Mouse (Mus musculus): Measurements from ENCODE around the gene Nfic. TPM values are rescaled to one million over a fixed set of nuclear protein-coding genes. Genes with fewer than 3 reads are reported as not detected.
A peak's percentile ranks its signal among the peaks of the same experiment; 100 is the strongest.

The Nfic gene
- polyA plus RNA-seq, 1 experiment from 2014 or later = 106 TPM

DNA sequence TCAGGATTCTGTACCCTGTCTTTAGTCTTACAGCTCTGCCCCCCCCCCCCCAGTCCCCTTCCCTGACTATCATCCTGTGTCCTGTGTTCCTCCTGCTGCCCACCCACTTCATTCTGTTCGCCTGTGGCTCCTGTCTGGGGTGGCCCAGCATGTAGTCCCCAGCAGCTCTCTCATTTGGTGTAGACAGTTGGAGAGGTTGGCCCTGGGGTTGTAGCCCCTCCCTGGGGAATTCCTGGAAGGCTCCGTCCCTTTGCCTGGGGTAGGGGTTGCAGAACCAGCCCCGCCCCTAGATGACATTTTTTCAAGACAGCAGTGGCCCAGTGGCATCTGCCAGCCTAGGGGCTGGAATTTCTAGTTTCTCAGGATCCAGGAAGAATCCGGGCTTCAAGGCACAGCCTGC lies 97.2 kb downstream of the Nfic start:
- WGBS = 21% methylated on average over 4 of the region's 4 CpGs
- Histone ChIP-seq H3K27ac (ENCODE audit: low read length) (peak overlapping the region; percentile 48; the same call in 1 of the 2 replicates), H3K27me3 (ENCODE audit: control insufficient read depth, insufficient read depth, low read depth, low read length) (no peaks in the 10 kb centered on the region; the same call in 1 of the 2 replicates), H3K9ac (ENCODE audit: low read length) (peak overlapping the region; percentile 89), H3K4me2 (ENCODE audit: low read depth, low read length) (peak overlapping the region; percentile 99), H3K4me1 (replicated peaks; ENCODE audit: control insufficient read depth, insufficient read depth, low read length) (peaks cover 33% of the 10 kb centered on the region), H3K36me3 (ENCODE audit: control insufficient read depth, insufficient read depth, low read length) (no peaks in the 10 kb centered on the region), H3K4me3 (ENCODE audit: low read length) (peak overlapping the region; percentile 84), H3K9me3 (ENCODE audit: control insufficient read depth, low read length) (no peaks in the 10 kb centered on the region)
- ATAC-seq (ENCODE audit: low read depth) = no peak

DNA sequence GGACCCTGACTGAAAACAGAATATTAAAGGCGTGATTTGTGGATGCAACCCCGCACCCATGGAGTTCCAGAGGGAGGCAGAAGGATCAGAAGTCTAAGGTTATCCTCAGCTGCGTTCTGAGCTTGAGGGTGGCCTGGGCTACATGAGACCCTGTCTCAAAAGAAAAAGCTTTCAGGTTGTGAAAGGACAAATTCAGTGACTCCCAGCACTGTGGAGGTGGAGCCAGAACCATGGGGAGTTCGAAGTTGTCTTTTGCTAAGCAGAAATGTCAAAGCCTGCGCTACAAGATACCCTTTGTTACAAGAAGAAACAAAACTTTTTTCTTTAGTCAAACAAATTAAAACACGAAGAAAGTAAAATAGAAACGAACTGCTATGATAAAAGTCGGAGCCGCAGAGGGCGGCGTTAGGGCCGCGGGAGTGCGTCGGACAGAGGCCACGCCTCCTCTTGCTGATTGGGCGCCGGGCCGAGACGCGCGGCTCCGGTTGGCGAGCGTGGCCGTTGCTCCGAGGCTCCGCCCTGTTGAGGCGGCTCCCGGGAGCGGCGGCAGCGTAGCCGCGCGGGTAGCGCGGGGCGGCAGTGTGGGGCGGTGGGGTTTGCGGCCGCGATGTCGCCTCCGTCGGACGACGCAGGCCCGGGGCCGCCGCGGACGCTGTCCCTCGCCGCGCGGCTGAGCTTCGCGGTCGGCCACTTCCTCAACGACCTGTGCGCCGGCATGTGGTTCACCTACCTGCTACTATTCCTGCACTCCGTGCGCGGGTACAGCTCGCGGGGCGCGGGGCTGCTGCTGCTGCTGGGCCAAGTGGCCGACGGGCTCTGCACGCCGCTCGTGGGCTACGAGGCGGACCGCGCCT lies 98.2 kb downstream of the Nfic start, which contains the start of gene Mfsd12:
Gene Mfsd12 (plus strand): TSS at position 501 of the 854 bp plus-strand sequence.
- H3K36me3 ChIP-seq (ENCODE audit: control insufficient read depth, insufficient read depth, low read length) = no peaks in the 10 kb centered on the region
- 2% methylated on average over 77 of the region's 79 CpGs for WGBS
- peak within 1 kb of the TSS; percentile 48 for H3K27ac ChIP-seq (ENCODE audit: low read length)
- H3K27me3 ChIP-seq (ENCODE audit: control insufficient read depth, insufficient read depth, low read depth, low read length) = no peaks in the 10 kb centered on the region
- H3K4me1 ChIP-seq (replicated peaks; ENCODE audit: control insufficient read depth, insufficient read depth, low read length) = peaks cover 26% of the 10 kb centered on the region
- peak; percentile 92 for ATAC-seq (ENCODE audit: low read depth)
- H3K9me3 ChIP-seq (ENCODE audit: control insufficient read depth, low read length) = no peaks in the 10 kb centered on the region
- H3K4me3 ChIP-seq (ENCODE audit: low read length) = peak within 1 kb of the TSS; percentile 84
- H3K9ac ChIP-seq (ENCODE audit: low read length) = peak within 1 kb of the TSS; percentile 89
- H3K4me2 ChIP-seq (ENCODE audit: low read depth, low read length) = peak within 1 kb of the TSS; percentile 99

DNA sequence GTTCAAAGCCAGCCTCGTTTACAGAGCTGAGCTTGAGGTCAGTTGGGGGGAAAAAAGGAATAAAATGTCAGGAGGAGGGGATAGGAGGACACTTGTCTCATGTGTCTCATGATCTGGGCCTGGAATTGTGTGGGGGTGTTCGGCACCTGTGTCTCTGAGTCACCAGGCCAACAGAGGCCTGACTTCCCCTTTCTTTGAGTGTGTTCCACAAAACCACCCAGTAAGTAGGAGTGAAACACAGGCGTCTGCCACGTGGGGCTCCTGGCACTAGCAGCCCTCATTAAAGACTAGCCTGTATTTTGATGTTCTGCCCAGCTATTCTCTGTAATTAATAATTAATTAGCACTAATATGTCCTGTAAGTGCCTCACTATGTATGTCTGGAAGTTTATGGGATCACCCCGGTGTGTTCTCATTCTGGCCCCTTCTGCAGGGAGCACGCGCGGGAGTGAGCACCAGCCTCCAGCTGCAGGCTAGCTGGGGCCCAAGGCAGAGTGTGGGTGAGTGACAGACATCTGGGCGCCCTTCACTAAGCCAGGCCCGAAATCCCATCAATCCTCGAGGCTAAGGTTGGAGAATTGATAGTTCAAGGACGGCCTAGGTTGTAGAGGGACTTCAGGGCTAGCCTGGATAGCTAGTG lies 99.0 kb downstream of the Nfic start:
- peaks cover 27% of the 10 kb centered on the region for H3K4me1 ChIP-seq (replicated peaks; ENCODE audit: control insufficient read depth, insufficient read depth, low read length)
- H3K27me3 ChIP-seq (ENCODE audit: control insufficient read depth, insufficient read depth, low read depth, low read length) = no peaks in the 10 kb centered on the region
- H3K36me3 ChIP-seq (ENCODE audit: control insufficient read depth, insufficient read depth, low read length) = no peaks in the 10 kb centered on the region
- H3K4me3 ChIP-seq (ENCODE audit: low read length) = no peak overlapping the region; the same call in 1 of the 2 replicates
- H3K9ac ChIP-seq (ENCODE audit: low read length) = no peak overlapping the region
- no peak overlapping the region for H3K27ac ChIP-seq (ENCODE audit: low read length)
- H3K9me3 ChIP-seq (ENCODE audit: control insufficient read depth, low read length) = no peaks in the 10 kb centered on the region
- 52% methylated on average over 12 of the region's 12 CpGs for WGBS
- H3K4me2 ChIP-seq (ENCODE audit: low read depth, low read length) = peak overlapping the region; percentile 99
- no peak for ATAC-seq (ENCODE audit: low read depth)

DNA sequence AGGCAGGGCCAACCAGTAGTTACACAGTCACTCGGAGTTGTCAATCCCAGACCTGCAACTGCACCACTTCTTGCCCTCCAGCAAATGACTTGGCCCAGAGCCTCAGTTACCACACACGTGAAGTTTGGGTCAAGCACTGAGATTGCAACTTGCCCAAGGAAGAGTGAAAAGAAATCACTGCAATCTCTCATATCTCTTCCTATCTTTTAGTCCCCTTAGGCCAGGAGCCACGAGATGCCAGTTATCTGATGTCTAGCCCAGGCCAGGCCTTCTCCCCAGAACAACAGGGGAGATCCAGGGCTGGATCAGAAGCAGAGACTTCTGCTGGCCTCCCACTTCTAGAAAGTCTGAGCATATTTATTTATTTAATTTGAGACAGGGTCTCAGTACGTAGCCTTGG lies 99.9 kb downstream of the Nfic start:
- 80% methylated on average over 4 of the region's 4 CpGs for WGBS
- ATAC-seq (ENCODE audit: low read depth) = no peak
- Histone ChIP-seq H3K27me3 (ENCODE audit: control insufficient read depth, insufficient read depth, low read depth, low read length) (no peaks in the 10 kb centered on the region), H3K36me3 (ENCODE audit: control insufficient read depth, insufficient read depth, low read length) (no peaks in the 10 kb centered on the region), H3K9ac (ENCODE audit: low read length) (no peak overlapping the region), H3K27ac (ENCODE audit: low read length) (no peak overlapping the region), H3K4me1 (replicated peaks; ENCODE audit: control insufficient read depth, insufficient read depth, low read length) (peaks cover 25% of the 10 kb centered on the region), H3K4me2 (ENCODE audit: low read depth, low read length) (no peak overlapping the region), H3K4me3 (ENCODE audit: low read length) (no peak overlapping the region), H3K9me3 (ENCODE audit: control insufficient read depth, low read length) (no peaks in the 10 kb centered on the region)

DNA sequence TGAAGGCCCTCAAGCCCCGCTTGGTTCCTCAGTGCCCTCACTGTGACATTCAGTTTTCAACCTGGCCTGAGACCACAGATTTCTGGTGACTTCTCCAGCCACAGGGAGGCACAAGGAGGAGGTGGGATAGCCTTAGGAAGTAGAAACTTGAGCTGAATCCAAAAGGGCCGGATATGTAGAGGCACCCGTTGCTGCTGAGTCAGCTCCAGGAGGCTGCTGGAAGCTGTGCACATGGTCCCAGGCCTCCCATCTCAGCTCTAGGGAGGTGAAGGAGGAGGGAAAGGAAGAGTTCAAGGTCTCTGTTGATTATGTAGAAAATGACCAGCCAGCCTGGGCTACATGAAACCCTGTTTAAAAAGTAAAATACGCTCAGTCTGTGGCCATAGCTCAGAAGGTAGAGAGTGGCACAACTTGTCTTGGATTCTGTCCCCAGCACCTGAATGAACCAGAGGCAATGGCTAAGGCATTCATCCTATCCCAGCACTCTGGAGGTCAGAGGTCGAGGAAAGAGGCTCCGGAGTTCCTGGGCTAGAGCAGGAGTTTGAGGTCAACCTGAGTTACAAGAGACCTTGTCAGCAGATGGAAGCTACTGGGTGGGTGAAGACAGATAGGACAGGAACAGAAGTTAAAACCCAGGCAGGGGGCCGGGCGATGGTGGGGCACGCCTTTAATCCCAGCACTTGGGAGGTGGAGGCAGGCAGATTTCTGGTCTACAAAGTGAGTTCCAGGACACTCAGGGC lies 100.5 kb downstream of the Nfic start:
- Histone ChIP-seq H3K4me2 (ENCODE audit: low read depth, low read length) (no peak overlapping the region), H3K4me1 (replicated peaks; ENCODE audit: control insufficient read depth, insufficient read depth, low read length) (peaks cover 25% of the 10 kb centered on the region), H3K4me3 (ENCODE audit: low read length) (no peak overlapping the region), H3K27me3 (ENCODE audit: control insufficient read depth, insufficient read depth, low read depth, low read length) (no peaks in the 10 kb centered on the region), H3K9me3 (ENCODE audit: control insufficient read depth, low read length) (no peaks in the 10 kb centered on the region), H3K27ac (ENCODE audit: low read length) (no peak overlapping the region), H3K9ac (ENCODE audit: low read length) (no peak overlapping the region), H3K36me3 (ENCODE audit: control insufficient read depth, insufficient read depth, low read length) (no peaks in the 10 kb centered on the region)
- no peak for ATAC-seq (ENCODE audit: low read depth)
- 62% methylated on average over 9 of the region's 9 CpGs for WGBS

DNA sequence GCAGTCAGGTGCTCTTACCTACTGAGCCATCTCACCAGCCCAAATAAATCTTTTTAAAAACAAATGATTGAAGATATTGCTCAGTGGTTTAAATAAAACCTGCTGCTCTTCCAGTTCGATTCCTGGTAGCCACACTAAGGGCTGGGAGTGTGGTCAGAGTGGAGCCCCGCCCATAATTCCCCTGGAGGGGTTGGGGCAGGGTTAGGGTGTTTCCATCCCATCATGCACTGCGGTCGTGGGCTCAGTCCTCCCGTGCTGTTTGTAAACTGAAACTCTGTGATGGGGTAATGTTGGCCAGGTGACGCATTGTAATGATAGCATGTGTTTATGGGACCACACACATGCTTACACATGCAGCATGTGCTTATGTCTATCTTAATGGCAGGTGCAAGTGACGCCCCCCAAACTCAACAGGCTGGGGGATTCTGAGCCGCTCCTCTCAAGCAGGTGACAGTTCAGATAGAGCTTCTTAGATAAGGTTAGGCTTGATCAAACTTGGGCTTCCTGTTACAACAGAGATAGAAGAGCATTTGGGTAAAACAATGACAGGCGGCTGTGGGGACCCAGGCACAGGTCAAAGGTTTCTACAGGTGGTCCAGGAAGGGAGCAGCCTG lies 103.7 kb downstream of the Nfic start:
- no peak overlapping the region for H3K27ac ChIP-seq (ENCODE audit: low read length)
- no peaks in the 10 kb centered on the region; the same call in 1 of the 2 replicates for H3K27me3 ChIP-seq (ENCODE audit: control insufficient read depth, insufficient read depth, low read depth, low read length)
- WGBS = 19% methylated on average over 9 of the region's 9 CpGs
- H3K9ac ChIP-seq (ENCODE audit: low read length) = no peak overlapping the region; the same call in 1 of the 2 replicates
- no peak for ATAC-seq (ENCODE audit: low read depth)
- H3K4me2 ChIP-seq (ENCODE audit: low read depth, low read length) = no peak overlapping the region
- H3K4me3 ChIP-seq (ENCODE audit: low read length) = no peak overlapping the region
- no peaks in the 10 kb centered on the region for H3K9me3 ChIP-seq (ENCODE audit: control insufficient read depth, low read length)
- H3K4me1 ChIP-seq (replicated peaks; ENCODE audit: control insufficient read depth, insufficient read depth, low read length) = peaks cover 29% of the 10 kb centered on the region
- peaks cover 7% of the 10 kb centered on the region for H3K36me3 ChIP-seq (ENCODE audit: control insufficient read depth, insufficient read depth, low read length)

DNA sequence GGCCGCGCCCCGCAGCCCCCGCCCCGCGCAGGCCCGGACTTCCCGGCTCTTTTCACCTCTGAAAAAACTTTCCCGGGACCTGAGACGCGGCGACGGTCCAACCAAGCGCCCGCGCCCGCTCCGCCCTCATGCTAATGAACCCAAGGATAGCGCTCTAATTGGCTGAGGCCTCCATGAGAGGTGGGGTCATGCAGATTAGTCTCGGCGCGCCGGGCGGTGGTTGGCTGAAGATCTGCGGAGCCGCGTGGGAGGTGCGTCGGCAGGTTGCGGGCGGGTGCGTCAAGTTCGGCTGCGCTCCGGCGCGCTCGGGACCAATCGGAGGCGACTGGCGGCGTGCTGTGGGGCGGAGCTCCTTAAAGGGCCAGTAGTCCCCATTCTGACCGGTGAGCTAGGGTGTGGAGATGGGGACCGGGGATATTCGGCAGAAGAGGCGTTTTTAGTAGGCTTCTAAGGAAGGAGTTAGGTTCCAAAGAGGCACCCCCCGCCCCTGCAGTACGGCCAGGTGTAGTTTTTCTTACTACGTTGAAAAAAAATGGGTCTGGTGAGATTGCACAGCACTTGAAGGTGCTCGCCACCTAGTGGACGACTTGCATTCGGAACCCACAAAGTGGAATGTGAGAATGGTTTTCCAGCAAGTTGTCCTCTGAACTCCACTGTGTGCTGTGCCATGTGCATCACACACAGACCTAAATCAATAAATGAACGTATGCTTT lies 104.9 kb downstream of the Nfic start, which contains the start of gene Hmg20b:
Gene Hmg20b (minus strand): TSS at position 130 of the 713 bp plus-strand sequence.
- no peaks in the 10 kb centered on the region for H3K9me3 ChIP-seq (ENCODE audit: control insufficient read depth, low read length)
- peaks cover 36% of the 10 kb centered on the region for H3K4me1 ChIP-seq (replicated peaks; ENCODE audit: control insufficient read depth, insufficient read depth, low read length)
- WGBS = under 1% methylated on average over 54 of the region's 54 CpGs
- H3K36me3 ChIP-seq (ENCODE audit: control insufficient read depth, insufficient read depth, low read length) = peaks cover 9% of the 10 kb centered on the region
- H3K27me3 ChIP-seq (ENCODE audit: control insufficient read depth, insufficient read depth, low read depth, low read length) = no peaks in the 10 kb centered on the region; the same call in 1 of the 2 replicates
- peak within 1 kb of the TSS; percentile 84 for H3K4me3 ChIP-seq (ENCODE audit: low read length)
- ATAC-seq (ENCODE audit: low read depth) = peak; percentile 97
- peak within 1 kb of the TSS; percentile 61 for H3K27ac ChIP-seq (ENCODE audit: low read length)
- peak within 1 kb of the TSS; percentile 80 for H3K9ac ChIP-seq (ENCODE audit: low read length)
- H3K4me2 ChIP-seq (ENCODE audit: low read depth, low read length) = peak within 1 kb of the TSS; percentile 88

DNA sequence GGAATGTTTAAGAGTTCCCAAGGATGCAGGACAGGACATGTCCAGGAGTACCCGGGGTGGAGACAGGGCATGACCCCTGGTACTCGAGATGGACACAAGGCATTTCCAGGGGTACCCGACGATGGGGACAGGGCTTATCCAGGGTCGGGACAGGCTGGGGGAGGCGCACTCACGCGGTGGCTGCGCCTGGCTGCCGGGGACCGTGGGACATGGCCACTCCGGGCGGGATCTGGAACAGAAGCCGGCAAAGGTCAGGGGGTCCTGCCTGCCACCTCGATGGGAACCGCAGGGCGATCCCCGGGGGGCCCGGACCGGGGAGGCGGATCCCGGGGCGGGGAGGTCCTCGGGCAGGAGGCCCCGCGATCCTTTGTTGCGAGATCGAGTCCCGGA lies 105.5 kb downstream of the Nfic start:
- ATAC-seq (ENCODE audit: low read depth) = no peak; the same call in 1 of the 2 replicates
- H3K4me3 ChIP-seq (ENCODE audit: low read length) = peak overlapping the region; percentile 84
- H3K36me3 ChIP-seq (ENCODE audit: control insufficient read depth, insufficient read depth, low read length) = peaks cover 9% of the 10 kb centered on the region
- H3K9me3 ChIP-seq (ENCODE audit: control insufficient read depth, low read length) = no peaks in the 10 kb centered on the region
- peak overlapping the region; percentile 88 for H3K4me2 ChIP-seq (ENCODE audit: low read depth, low read length)
- H3K27me3 ChIP-seq (ENCODE audit: control insufficient read depth, insufficient read depth, low read depth, low read length) = peaks cover under 1% of the 10 kb centered on the region
- peaks cover 36% of the 10 kb centered on the region for H3K4me1 ChIP-seq (replicated peaks; ENCODE audit: control insufficient read depth, insufficient read depth, low read length)
- peak overlapping the region; percentile 61 for H3K27ac ChIP-seq (ENCODE audit: low read length)
- 1% methylated on average over 28 of the region's 29 CpGs for WGBS
- peak overlapping the region; percentile 80 for H3K9ac ChIP-seq (ENCODE audit: low read length)
